Mouse (Mus musculus) gastrocnemius, postnatal 10 days (tissue): ENCODE measurements around the gene Usf3. TPM values are rescaled to one million over a fixed set of nuclear protein-coding genes. Genes with fewer than 3 reads are reported as not detected.

Source experiments
- DNase-seq: peaks from one replicate; pipeline ENCODE4 v3.0.0; 2021; ENCODE audit warnings: mixed read lengths
- total RNA-seq, 2 experiments: library from RNA; stranded (reverse); gene quantifications; 2 replicates each; pipeline ENCODE4 v1.2.3; 2021

Gene Usf3
- total RNA-seq, 2 experiments from 2014 or later, result 35.8 to 40.6 TPM

- DNase-seq, result no peak
Observed at GRCm38 (mm10) chr16:44173966-44174530, 1.0 kb downstream of the Usf3 start.

DNA sequence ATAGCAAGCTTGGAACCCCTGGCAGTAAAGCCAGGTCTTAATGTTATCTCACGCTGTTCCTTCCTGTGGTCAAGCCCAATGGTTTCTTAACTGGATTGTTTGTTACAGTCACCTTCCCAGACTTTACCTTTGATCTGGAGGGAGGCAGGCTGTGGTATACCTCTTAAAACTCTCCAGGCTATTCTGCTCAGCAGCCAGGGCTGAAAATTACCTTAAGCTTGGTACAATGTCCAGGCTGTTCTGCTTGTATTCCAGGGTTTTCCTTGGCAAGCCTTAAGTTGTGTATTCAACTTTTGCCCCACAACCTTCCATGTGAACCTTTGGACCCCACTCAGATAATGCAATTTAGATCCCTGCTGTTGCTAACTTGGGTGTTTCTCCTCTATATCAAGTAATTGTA, 2.0 kb downstream of the Usf3 start:
- no peak for DNase-seq

DNA sequence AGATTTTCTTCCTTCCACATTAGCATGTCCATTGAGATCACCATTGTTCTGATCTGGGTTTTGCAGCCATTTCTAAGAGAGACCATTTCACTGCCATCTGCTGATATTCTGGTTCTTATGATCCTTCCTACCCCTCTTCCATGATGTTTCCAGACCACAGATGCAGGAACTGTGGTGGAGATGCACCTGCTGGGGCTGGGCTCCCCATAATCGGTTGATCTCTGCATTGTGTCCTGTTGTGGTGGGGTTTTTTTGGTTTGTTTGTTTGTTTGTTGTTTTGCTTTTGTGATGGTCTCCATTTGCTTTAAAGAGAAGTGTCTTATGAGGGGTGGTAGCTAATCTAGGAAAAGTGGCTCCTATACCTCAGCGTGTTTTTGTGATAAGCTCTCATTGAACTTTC, 3.5 kb downstream of the Usf3 start:
- DNase-seq, result no peak

- no peak for DNase-seq
Observed at GRCm38 (mm10) chr16:44178555-44178954, 5.5 kb downstream of the Usf3 start.

- no peak for DNase-seq
Observed at GRCm38 (mm10) chr16:44182597-44182996, 9.6 kb downstream of the Usf3 start.

- no peak for DNase-seq
Observed at GRCm38 (mm10) chr16:44184769-44185168, 11.7 kb downstream of the Usf3 start.

DNA sequence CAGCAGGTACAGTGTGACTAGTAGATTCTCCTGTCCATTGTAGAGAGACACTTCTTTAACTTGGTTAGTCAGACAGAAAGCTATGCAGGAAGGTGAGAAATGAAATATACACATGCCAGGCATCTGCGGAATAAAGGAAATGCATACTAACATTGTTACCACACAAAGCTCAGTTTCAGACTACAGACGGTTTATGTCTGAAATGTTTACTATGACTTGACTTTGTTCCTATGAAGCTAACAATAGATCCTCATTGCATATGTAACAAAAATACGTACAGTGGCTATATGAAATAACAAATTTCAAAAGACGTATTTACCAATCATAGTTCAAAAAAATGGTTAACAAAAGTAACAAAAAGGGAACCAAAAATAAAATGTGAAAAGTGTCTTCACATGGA, 14.1 kb downstream of the Usf3 start:
- no peak for DNase-seq

GRCm38 (mm10) chr16:44188766-44189165, 15.7 kb downstream of the Usf3 start:
- no peak for DNase-seq

GRCm38 (mm10) chr16:44190032-44190431, 17.0 kb downstream of the Usf3 start:
- DNase-seq, result no peak

DNA sequence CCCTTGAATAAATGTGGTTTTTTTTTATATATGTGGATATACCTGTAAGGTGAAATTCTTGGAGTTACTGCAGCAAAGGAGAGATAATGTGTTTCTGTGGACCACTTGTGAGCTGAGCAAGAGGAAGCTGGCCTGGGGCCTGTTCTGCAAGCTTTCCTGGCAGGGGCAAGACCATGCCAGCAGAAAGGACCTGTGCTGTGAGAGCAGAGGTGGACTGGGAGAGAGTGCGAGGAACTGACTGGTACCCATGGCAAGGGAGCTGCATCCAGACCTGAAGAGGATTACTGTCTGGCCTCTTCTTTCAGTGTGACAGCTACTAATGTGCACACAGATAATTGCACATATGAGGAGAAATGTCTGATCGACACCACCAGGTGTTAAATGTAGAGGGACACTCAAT, 17.9 kb downstream of the Usf3 start:
- DNase-seq, result no peak

- DNase-seq, result no peak
Observed at GRCm38 (mm10) chr16:44199066-44199703, 26.1 kb downstream of the Usf3 start.

DNA sequence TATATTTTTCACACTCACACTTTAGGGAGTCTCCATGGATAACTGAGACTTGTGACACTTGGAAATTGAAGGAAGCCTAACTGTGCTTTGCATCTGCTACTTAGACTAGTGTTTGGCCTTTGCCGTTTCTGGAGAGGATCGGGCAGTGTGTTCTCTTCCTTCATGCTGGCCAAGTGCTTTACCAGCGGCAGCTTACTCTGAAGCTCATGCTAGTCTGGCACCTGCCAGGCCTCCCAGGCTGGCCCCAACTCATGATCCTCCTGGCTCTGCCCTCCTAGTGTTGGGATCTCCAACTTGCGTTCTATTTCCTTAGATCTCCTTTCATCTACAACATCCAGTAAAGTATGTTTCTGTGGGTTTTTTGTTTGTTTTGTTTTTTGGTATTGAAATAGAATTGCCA, 27.1 kb downstream of the Usf3 start:
- no peak for DNase-seq

GRCm38 (mm10) chr16:44204331-44204730, 31.3 kb downstream of the Usf3 start:
- DNase-seq, result no peak

DNA sequence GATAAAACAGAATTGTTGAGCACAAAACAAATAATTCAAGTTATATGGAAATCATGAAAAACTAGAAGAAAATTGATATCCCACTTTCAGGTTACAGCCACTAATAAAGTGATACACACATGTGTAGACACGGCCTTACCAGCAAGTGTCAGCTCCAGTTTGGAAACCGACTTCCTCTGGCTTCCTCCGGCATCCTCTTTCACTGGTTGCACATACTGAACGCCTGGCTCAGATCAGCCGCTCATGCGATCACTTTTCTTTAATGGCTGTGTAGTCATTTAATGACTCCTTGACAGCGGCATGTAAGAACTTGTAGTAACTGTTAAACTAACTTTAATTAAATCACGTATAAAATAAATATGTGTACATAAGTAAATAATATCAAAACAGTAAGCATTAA, 32.9 kb downstream of the Usf3 start:
- no peak for DNase-seq

- no peak for DNase-seq
Observed at GRCm38 (mm10) chr16:44210156-44211053, 37.4 kb downstream of the Usf3 start.

DNA sequence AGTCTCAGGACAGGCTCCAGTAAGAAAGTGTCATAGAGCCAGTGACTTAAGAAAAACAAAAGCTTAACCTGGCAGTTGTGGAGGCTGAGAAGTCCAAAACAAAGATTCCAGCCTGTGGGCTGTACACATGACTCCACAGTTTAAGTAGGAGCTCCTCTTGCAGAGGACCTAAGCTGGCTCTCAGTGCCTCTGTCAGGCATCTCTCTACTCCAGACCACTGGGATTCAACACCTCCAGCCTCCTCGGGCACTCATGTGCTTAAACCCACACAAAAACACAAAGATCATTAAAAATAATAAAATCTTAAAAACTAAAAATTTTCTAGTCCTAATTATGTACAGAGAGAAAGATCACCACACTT, 38.0 kb downstream of the Usf3 start:
- DNase-seq, result no peak

- no peak for DNase-seq
Observed at GRCm38 (mm10) chr16:44212703-44213102, 39.7 kb downstream of the Usf3 start.

GRCm38 (mm10) chr16:44215513-44215912, 42.5 kb downstream of the Usf3 start:
- peak; percentile 31 for DNase-seq

GRCm38 (mm10) chr16:44216417-44216816, 43.4 kb downstream of the Usf3 start:
- no peak for DNase-seq

- no peak for DNase-seq
Observed at GRCm38 (mm10) chr16:44221463-44221862, 48.4 kb downstream of the Usf3 start.

DNA sequence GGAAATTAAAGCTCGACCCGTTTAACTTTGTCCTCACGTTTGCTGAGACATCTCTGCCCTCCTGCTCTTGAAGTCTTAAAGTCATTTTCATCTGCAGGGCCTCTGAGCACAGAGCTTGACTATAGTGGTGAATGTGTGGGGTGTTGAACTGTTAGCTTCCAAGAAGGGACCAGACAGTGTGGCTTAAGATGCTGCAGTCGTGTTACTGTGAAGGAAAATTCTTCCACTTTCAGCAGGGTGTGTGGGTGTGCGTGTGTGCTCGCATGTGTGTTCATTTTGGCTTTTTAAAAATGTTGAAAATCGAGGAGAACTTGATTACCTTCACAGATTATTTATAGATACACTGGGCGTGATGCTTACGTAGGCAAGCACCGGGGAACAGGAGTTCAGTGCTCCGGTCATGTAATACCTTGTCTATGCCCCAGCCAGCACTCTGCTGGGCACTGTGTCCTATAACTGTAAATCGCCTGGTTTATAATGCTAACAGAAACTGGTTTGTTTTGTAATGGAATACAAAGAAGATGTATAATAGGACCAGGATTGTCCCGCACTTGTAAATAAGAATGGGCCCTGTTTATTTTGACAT, 53.8 kb downstream of the Usf3 start:
- no peak for DNase-seq

- no peak for DNase-seq
Observed at GRCm38 (mm10) chr16:44233019-44233418, 60.0 kb downstream of the Usf3 start.

- no peak for DNase-seq
Observed at GRCm38 (mm10) chr16:44237836-44238235, 64.8 kb downstream of the Usf3 start.
